Mouse (Mus musculus): ENCODE results near the gene Gm9972. TPM values are rescaled to one million over a fixed set of nuclear protein-coding genes. Genes with fewer than 3 reads are reported as not detected.

Gene Gm9972
- total RNA-seq (2014; rRNA removed) (not detected in 2 replicates), polyA plus RNA-seq (2015; fragmentation: Nextera tagmentation; extraction: Ambion mirVana) (not detected in 2 replicates)

GRCm38 (mm10) chr11:43035446-43035845 lies at the start of gene Gm9972:
Gene Gm9972 (plus strand): TSS chr11:43035746.
- no peak for DNase-seq (ENCODE audit: low spot score)
- Histone ChIP-seq H3K4me2 (ENCODE audit: low read depth, low read length) (no peak within 1 kb of the TSS), H3K27ac (no peak within 1 kb of the TSS)

DNA sequence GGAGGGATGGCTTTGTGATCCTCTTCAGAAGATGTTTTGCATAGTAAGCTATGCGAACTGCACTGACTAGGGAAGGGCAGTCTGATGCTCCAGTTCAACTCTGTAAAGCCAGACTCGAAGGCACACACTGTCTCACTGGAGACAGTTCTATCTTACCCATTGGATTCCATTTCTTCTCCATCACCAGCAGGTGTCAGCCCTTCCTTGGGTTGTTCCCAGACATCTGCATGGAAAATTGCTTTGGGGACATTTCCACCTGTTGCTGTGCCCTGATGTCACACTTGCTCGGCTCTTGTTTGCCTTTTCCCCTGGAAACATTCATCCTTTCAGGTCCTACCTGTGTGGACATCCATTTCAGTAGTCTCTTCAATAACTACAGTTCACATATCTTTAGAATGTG lies 36.4 kb upstream of the Gm9972 start:
- DNase-seq (ENCODE audit: low spot score) (peak; percentile 51), ATAC-seq (no peak)
- H3K9me3 ChIP-seq (ENCODE audit: low read length), result no peaks in the 10 kb centered on the region
- TF ChIP-seq CTCF (IDR thresholded peaks at IDR 0.05; ENCODE audit: low read depth), result peak; percentile 65
- H3K9ac ChIP-seq (replicated peaks; ENCODE audit: low read length), result no peak overlapping the region
- no peak overlapping the region for H3K27ac ChIP-seq
- H3K36me3 ChIP-seq (ENCODE audit: insufficient read depth, low read length), result no peaks in the 10 kb centered on the region
- no peak overlapping the region for H3K4me2 ChIP-seq (ENCODE audit: low read depth, low read length)
- no peak overlapping the region for H3K4me3 ChIP-seq (ENCODE audit: low read length)
- no peaks in the 10 kb centered on the region for H3K4me1 ChIP-seq (ENCODE audit: insufficient read depth, low read length)
- H3K27me3 ChIP-seq (ENCODE audit: insufficient read depth, low read length), result no peaks in the 10 kb centered on the region
- WGBS, result 52% methylated on average over 3 of the region's 3 CpGs

More at GRCm38 (mm10) chr11:43035446-43035845, at the start of gene Gm9972:
- H3K9ac ChIP-seq (replicated peaks; ENCODE audit: low read length), result no peak within 1 kb of the TSS
- no peak for ATAC-seq
- no peaks in the 10 kb centered on the region for H3K9me3 ChIP-seq (ENCODE audit: low read length)
- H3K36me3 ChIP-seq (ENCODE audit: insufficient read depth, low read length), result no peaks in the 10 kb centered on the region
- no peak within 1 kb of the TSS for H3K4me3 ChIP-seq (ENCODE audit: low read length)
- TF ChIP-seq CTCF (IDR thresholded peaks at IDR 0.05; ENCODE audit: low read depth), result no peak
- no peaks in the 10 kb centered on the region for H3K27me3 ChIP-seq (ENCODE audit: insufficient read depth, low read length)
- no peaks in the 10 kb centered on the region for H3K4me1 ChIP-seq (ENCODE audit: insufficient read depth, low read length)

DNA sequence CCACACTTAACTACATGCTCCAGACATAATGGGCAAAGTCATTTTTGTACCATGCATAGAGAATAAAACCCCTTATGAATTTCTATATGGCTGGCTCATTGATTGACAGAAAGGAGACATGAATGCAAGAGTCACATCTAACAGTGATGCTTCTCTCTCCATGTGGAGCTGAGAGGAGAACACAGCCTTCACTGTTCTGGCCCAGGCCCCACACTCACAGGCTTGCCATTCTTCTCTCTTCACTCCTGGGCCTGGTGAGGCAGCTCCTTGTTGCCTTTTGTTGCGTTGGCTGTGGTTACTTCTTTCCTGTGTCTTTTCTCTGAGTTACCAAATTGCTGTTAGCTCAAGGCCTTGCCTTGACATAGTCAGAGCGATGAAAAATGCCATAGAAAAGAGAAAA lies 23.6 kb upstream of the Gm9972 start:
- WGBS, result 52% methylated on average over 2 of the region's 2 CpGs
- Histone ChIP-seq H3K27ac (peak overlapping the region; percentile 41; the same call in 1 of the 2 replicates), H3K27me3 (ENCODE audit: insufficient read depth, low read length) (no peaks in the 10 kb centered on the region), H3K4me2 (ENCODE audit: low read depth, low read length) (no peak overlapping the region), H3K9ac (replicated peaks; ENCODE audit: low read length) (no peak overlapping the region), H3K36me3 (ENCODE audit: insufficient read depth, low read length) (no peaks in the 10 kb centered on the region), H3K9me3 (ENCODE audit: low read length) (no peaks in the 10 kb centered on the region), H3K4me3 (ENCODE audit: low read length) (no peak overlapping the region), H3K4me1 (ENCODE audit: insufficient read depth, low read length) (no peaks in the 10 kb centered on the region)
- no peak for DNase-seq (ENCODE audit: low spot score)
- TF ChIP-seq CTCF (IDR thresholded peaks at IDR 0.05; ENCODE audit: low read depth), result no peak
- ATAC-seq, result peak; percentile 40; the same call in 1 of the 2 replicates

- Histone ChIP-seq H3K27me3 (ENCODE audit: insufficient read depth, low read length) (no peaks in the 10 kb centered on the region), H3K4me1 (ENCODE audit: insufficient read depth, low read length) (no peaks in the 10 kb centered on the region), H3K27ac (0 out of 2 replicates have a peak overlapping the region, but pooled peaks have one; percentile 41), H3K9me3 (ENCODE audit: low read length) (no peaks in the 10 kb centered on the region), H3K9ac (replicated peaks; ENCODE audit: low read length) (no peak overlapping the region), H3K36me3 (ENCODE audit: insufficient read depth, low read length) (no peaks in the 10 kb centered on the region), H3K4me3 (ENCODE audit: low read length) (no peak overlapping the region), H3K4me2 (ENCODE audit: low read depth, low read length) (no peak overlapping the region)
- WGBS, result 63% methylated on average over 4 of the region's 4 CpGs
- ATAC-seq (no peak), DNase-seq (ENCODE audit: low spot score) (no peak)
- no peak for TF ChIP-seq CTCF (IDR thresholded peaks at IDR 0.05; ENCODE audit: low read depth)
These were observed 22.6 kb upstream of the Gm9972 start for GRCm38 (mm10) chr11:43012980-43013379.

GRCm38 (mm10) chr11:43023109-43023688 lies 12.3 kb upstream of the Gm9972 start:
- H3K4me3 ChIP-seq (ENCODE audit: low read length), result no peak overlapping the region
- TF ChIP-seq CTCF (IDR thresholded peaks at IDR 0.05; ENCODE audit: low read depth), result no peak
- DNase-seq (ENCODE audit: low spot score) (no peak), ATAC-seq (no peak)
- no peaks in the 10 kb centered on the region for H3K4me1 ChIP-seq (ENCODE audit: insufficient read depth, low read length)
- no peak overlapping the region for H3K9ac ChIP-seq (replicated peaks; ENCODE audit: low read length)
- H3K27me3 ChIP-seq (ENCODE audit: insufficient read depth, low read length), result no peaks in the 10 kb centered on the region
- H3K4me2 ChIP-seq (ENCODE audit: low read depth, low read length), result no peak overlapping the region
- H3K36me3 ChIP-seq (ENCODE audit: insufficient read depth, low read length), result no peaks in the 10 kb centered on the region
- H3K27ac ChIP-seq, result no peak overlapping the region
- no peaks in the 10 kb centered on the region for H3K9me3 ChIP-seq (ENCODE audit: low read length)

DNA sequence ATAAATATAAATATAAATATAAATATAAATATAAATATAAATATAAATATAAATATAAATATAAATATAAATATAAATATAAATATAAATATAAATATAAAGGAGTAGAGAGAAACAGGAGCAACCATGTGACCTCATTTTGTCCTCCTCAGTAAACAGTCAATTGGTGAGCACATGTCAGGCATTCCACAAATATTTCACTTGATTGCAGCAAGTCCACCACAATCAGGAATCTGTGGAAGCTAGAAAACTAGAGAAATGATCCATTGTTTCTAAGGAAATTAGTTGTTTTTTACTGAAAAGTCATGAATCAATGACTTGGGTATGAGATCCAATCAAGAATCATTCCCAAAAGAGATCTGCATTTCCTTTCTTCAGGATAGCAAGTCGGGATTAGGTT lies 5.7 kb upstream of the Gm9972 start:
- TF ChIP-seq CTCF (IDR thresholded peaks at IDR 0.05; ENCODE audit: low read depth), result no peak
- 87% methylated on average over 1 of the region's 1 CpGs for WGBS
- H3K36me3 ChIP-seq (ENCODE audit: insufficient read depth, low read length), result no peaks in the 10 kb centered on the region

GRCm38 (mm10) chr11:43032141-43032540 lies 3.4 kb upstream of the Gm9972 start:
- no peak for ATAC-seq
- no peak for TF ChIP-seq CTCF (IDR thresholded peaks at IDR 0.05; ENCODE audit: low read depth)
- Histone ChIP-seq H3K27ac (no peak overlapping the region), H3K27me3 (ENCODE audit: insufficient read depth, low read length) (no peaks in the 10 kb centered on the region), H3K4me3 (ENCODE audit: low read length) (no peak overlapping the region), H3K4me2 (ENCODE audit: low read depth, low read length) (no peak overlapping the region), H3K9me3 (ENCODE audit: low read length) (no peaks in the 10 kb centered on the region), H3K4me1 (ENCODE audit: insufficient read depth, low read length) (no peaks in the 10 kb centered on the region), H3K36me3 (ENCODE audit: insufficient read depth, low read length) (no peaks in the 10 kb centered on the region), H3K9ac (replicated peaks; ENCODE audit: low read length) (no peak overlapping the region)
- no peak for DNase-seq (ENCODE audit: low spot score)
- WGBS, result 72% methylated on average over 4 of the region's 4 CpGs

More for the DNA sequence above, 5.7 kb upstream of the Gm9972 start:
- no peak overlapping the region for H3K27ac ChIP-seq
- H3K4me3 ChIP-seq (ENCODE audit: low read length), result no peak overlapping the region
- no peaks in the 10 kb centered on the region for H3K9me3 ChIP-seq (ENCODE audit: low read length)
- H3K9ac ChIP-seq (replicated peaks; ENCODE audit: low read length), result no peak overlapping the region
- H3K4me1 ChIP-seq (ENCODE audit: insufficient read depth, low read length), result no peaks in the 10 kb centered on the region
- H3K27me3 ChIP-seq (ENCODE audit: insufficient read depth, low read length), result no peaks in the 10 kb centered on the region
- ATAC-seq (no peak), DNase-seq (ENCODE audit: low spot score) (no peak)
- H3K4me2 ChIP-seq (ENCODE audit: low read depth, low read length), result no peak overlapping the region
